Mouse (Mus musculus) kidney, postnatal 25 days (tissue): ENCODE results near the gene Dhx8.

Experiments
- DNase-seq, 2 experiments: peaks; one replicate each; pipeline ENCODE4 v3.0.0; 2021; ENCODE audit warnings: mixed read lengths in 2 of 2

Gene Dhx8

GRCm38 (mm10) chr11:101732518-101733440 lies at the start of gene Dhx8:
TSS of gene Dhx8 (plus strand) at chr11:101732919.
- peak; percentile 98 to 99 for DNase-seq

- peak; percentile 49 to 71 for DNase-seq
These were observed 45.1 kb upstream of the Dhx8 start for GRCm38 (mm10) chr11:101687351-101688301.

GRCm38 (mm10) chr11:101689701-101690113 lies 43.0 kb upstream of the Dhx8 start:
- DNase-seq = no peak

- no peak for DNase-seq
These were observed 42.4 kb upstream of the Dhx8 start for GRCm38 (mm10) chr11:101690326-101690725.

- no peak for DNase-seq
These were observed 36.6 kb upstream of the Dhx8 start for GRCm38 (mm10) chr11:101695906-101696661.

GRCm38 (mm10) chr11:101697156-101697861 lies 35.4 kb upstream of the Dhx8 start:
- DNase-seq = no peak

- no peak for DNase-seq
These were observed 34.6 kb upstream of the Dhx8 start for GRCm38 (mm10) chr11:101698114-101698513.

- DNase-seq = no peak
These were observed 33.2 kb upstream of the Dhx8 start for GRCm38 (mm10) chr11:101699556-101699955.

GRCm38 (mm10) chr11:101699991-101700390 lies 32.7 kb upstream of the Dhx8 start:
- no peak for DNase-seq

- DNase-seq = peak in 1 of 2 experiments; percentile 69
These were observed 32.3 kb upstream of the Dhx8 start for GRCm38 (mm10) chr11:101700446-101700845.

- peak; percentile 53 to 66 for DNase-seq
These were observed 28.6 kb upstream of the Dhx8 start for GRCm38 (mm10) chr11:101704081-101704480.

- no peak for DNase-seq
These were observed 25.8 kb upstream of the Dhx8 start for GRCm38 (mm10) chr11:101706764-101707448.

GRCm38 (mm10) chr11:101708482-101708881 lies 24.2 kb upstream of the Dhx8 start:
- DNase-seq = no peak

GRCm38 (mm10) chr11:101712811-101713210 lies 19.9 kb upstream of the Dhx8 start:
- no peak for DNase-seq

GRCm38 (mm10) chr11:101714012-101714411 lies 18.7 kb upstream of the Dhx8 start:
- DNase-seq = peak; percentile 69 to 89

GRCm38 (mm10) chr11:101718324-101718723 lies 14.4 kb upstream of the Dhx8 start:
- peak in 1 of 2 experiments; percentile 11 for DNase-seq

- DNase-seq = no peak
These were observed 12.7 kb upstream of the Dhx8 start for GRCm38 (mm10) chr11:101719986-101720520.

- DNase-seq = no peak
These were observed 7.7 kb upstream of the Dhx8 start for GRCm38 (mm10) chr11:101725043-101725442.

GRCm38 (mm10) chr11:101726765-101727164 lies 6.0 kb upstream of the Dhx8 start:
- no peak for DNase-seq

GRCm38 (mm10) chr11:101729308-101729707 lies 3.4 kb upstream of the Dhx8 start:
- no peak for DNase-seq

- DNase-seq = no peak
These were observed 877 bp downstream of the Dhx8 start for GRCm38 (mm10) chr11:101733596-101733995.
